Mouse (Mus musculus) heart, postnatal 0 days (tissue): ENCODE results near the gene Fam102b.

Experiments
- CTCF ChIP-seq: IDR thresholded peaks from 2 replicates; pipeline ENCODE4 v1.5.1; 2016; ENCODE audit warnings: antibody characterized with exemption, control low read depth, low read depth
- EP300 ChIP-seq: IDR thresholded peaks from 2 replicates; pipeline ENCODE4 v1.6.1; 2016; ENCODE audit warnings: antibody characterized with exemption, low read depth

DNA sequence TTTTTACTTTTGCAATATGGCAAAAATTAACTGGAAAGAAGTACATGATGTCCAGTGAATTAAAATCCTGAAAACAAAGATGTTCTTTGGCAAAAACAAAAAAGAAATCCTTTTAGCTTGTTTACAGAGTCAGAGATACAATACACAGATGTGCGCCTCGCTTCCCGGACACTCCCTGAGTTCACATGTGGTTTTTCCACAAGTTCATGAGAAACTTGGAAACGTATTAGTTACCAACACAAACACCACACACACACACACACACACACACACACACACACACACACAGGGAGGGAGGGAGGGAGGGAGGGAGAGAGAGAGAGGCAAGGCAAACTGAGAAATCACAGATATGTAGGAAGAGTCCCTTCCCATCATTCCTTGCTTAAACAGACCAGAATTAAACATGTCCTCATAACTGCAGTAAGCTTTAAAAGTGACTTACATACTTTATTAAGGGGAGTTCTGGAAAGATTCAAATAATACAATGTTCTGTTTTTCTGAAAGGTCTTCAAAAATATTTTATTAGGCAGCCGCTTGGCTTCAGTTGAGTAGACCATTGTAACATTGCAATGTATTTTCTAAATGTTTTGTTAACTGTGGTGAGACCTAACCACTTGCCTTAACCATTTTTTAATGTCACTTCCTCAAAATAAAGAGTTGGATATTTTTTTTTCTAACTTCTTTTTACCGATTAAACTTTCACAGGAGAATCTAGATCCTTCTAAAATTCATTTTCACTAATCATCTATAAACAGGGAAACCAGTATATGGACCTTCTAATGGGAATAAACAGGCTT, 5.5 kb downstream of the Fam102b start:
- TF ChIP-seq CTCF: no peak
- TF ChIP-seq EP300: no peak
